Mouse (Mus musculus): ENCODE data around the gene Dcun1d3.

Gene Dcun1d3

GRCm38 (mm10) chr7:119895639-119896512 lies at the start of gene Dcun1d3, which contains the start of gene Lyrm1:
Dcun1d3 (minus strand) TSS chr7:119896298.
Lyrm1 (plus strand) TSS chr7:119895861.
- DNase-seq (ENCODE audit: low read depth, low spot score): peak; percentile 98

DNA sequence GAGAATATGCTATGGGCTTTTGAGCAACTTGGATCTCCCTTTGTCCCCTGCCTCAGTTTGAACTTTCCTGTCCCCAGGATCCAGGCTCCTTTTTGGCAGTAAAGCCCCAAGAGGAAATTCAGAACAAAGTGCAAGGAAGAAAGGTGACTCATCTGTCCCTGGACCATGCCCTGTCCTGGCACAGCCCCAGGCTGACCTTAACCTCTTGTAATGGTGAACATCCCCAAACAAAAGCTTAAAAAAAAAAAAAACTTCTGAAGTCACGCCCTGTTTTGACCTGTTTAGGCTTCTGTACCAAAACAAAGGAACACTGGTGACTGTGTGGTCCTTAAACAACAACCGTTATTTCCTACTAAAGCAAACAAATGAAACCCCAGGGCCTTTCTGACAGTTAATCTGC lies 45.5 kb upstream of the Dcun1d3 start:
- peak; percentile 55 for DNase-seq (ENCODE audit: low read depth, low spot score)

- no peak for DNase-seq (ENCODE audit: low read depth, low spot score)
Observed at GRCm38 (mm10) chr7:119937036-119937435, 40.9 kb upstream of the Dcun1d3 start.

DNA sequence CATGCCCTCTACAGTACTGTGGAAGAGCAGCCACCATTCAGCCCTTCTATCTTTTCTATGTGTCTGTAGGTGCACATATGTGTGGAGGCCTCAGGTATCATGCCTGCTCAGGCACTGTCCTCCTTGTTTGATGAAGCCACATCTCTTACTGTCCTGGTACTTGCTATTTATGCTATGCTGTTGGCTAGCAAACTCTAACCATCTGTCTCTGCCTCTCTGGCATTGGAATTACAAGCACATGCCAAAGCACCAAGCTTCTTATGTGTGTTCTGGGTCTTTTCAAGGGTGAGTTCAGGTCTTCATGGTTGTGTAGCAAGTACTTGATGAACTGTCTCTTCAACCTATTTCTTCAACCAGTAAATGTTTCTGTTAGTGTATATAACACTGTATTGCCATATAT lies 40.2 kb upstream of the Dcun1d3 start:
- DNase-seq (ENCODE audit: low read depth, low spot score): no peak

DNA sequence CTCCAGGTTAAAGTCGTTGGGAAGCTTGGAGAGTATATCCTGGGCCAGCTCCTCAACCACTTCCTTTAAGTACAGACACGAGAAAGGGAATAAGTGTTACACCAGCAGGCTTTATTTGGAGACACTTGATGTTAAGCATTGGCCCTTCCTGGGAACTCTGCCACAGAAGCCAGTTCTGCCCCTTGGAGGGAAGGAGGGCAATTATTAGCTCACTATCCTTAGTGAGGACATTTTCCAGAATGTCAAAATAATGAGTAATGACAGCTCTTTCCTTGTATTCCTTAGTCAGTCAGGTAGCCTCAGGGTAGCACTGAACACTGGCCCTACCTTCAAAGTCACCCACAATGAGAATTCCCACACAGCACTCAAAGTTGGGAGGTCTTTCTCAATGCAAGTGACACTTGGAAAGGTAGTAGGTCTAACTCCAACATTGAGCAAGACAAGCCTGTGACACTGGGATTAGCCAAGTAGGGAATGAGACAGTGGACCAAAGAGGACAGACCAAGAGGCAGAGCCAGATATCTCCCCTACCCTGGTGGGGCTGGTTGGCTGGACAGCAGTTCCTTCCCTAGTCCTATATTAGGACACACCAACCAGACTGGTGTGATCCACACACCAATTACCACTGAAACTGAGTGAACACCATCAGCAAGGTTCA lies 32.8 kb upstream of the Dcun1d3 start:
- no peak for DNase-seq (ENCODE audit: low read depth, low spot score)

- no peak for DNase-seq (ENCODE audit: low read depth, low spot score)
Observed at GRCm38 (mm10) chr7:119921054-119921453, 25.0 kb upstream of the Dcun1d3 start.

GRCm38 (mm10) chr7:119920457-119920856 lies 24.4 kb upstream of the Dcun1d3 start:
- no peak for DNase-seq (ENCODE audit: low read depth, low spot score)

GRCm38 (mm10) chr7:119911727-119912126 lies 15.6 kb upstream of the Dcun1d3 start:
- no peak for DNase-seq (ENCODE audit: low read depth, low spot score)

DNA sequence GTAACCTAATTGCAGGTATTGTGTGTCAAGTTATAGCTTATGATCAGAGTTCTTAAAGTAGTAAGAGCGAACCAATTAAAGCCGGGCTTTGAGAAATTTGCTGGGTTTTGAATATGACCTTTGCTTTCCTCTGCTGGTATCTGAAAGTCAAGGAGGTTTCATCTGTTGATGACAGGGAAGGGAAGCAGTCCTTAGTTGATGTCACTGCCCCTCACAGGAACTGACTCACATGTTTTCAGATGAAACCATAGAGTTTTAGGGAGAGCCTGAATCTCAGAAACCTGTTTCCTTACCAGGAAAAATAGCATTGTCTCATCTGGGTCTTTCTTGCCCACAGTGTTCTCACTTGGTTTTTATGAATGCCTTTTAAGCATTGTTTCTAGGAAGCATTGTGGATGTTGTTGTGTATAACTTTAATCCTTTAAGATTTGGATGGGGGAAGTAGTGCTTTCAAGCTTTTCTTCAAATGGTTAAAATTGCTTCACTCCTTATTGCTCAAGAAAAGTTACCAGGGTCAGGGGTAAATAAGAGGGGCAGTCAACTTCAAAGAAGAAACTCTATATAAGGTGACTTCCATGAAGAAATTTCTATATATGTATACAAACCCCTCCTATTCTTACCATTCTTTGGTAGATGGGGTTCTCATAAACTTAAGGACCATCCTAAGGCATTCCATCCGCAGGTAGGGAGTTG lies 10.6 kb upstream of the Dcun1d3 start:
- DNase-seq (ENCODE audit: low read depth, low spot score): no peak

- DNase-seq (ENCODE audit: low read depth, low spot score): no peak
Observed at GRCm38 (mm10) chr7:119899386-119900057, 3.4 kb upstream of the Dcun1d3 start.

- DNase-seq (ENCODE audit: low read depth, low spot score): no peak
Observed at GRCm38 (mm10) chr7:119898247-119898856, 2.3 kb upstream of the Dcun1d3 start.

GRCm38 (mm10) chr7:119897521-119898109 lies 1.5 kb upstream of the Dcun1d3 start:
- DNase-seq (ENCODE audit: low read depth, low spot score): no peak

GRCm38 (mm10) chr7:119894818-119895544 lies 1.1 kb downstream of the Dcun1d3 start:
- DNase-seq (ENCODE audit: low read depth, low spot score): no peak

DNA sequence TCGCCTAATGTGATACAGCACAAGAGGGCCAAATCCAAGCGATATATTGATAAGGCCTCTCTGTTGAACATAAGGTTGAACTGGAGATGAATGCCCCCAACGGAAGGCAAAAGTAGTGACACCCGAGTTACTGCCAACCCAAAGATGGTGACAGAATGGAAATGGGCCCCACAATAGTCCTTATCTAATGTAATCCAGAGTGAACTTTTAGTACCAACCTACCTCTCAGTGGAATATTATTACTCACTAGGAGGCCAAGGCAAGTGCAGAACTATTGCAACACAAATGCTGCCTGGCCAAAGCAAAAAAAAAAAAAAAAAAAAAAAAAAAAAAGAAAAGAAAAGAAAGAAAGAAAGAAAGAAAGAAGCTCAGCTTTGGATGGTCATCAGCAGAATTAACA lies 3.4 kb downstream of the Dcun1d3 start:
- no peak for DNase-seq (ENCODE audit: low read depth, low spot score)

DNA sequence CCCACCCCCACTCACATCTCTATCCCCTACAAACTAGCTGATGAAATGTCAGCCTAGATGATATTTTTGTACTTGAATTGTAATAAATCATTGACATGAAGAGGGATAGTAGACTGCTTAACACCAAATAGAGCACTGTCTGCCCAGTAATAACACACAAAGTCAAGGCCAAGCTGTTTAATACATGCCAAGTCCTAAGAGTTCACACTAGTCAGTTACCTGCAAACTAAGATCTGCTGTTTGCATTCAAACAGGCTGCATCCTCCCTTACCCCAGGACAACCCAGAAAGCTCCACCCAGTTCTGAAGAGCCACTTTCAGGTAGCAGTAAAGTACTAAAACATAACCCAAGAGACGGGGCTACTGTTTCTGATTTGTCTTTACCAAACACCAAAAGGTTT lies 3.9 kb downstream of the Dcun1d3 start:
- DNase-seq (ENCODE audit: low read depth, low spot score): no peak

GRCm38 (mm10) chr7:119887887-119888286 lies 8.2 kb downstream of the Dcun1d3 start:
- no peak for DNase-seq (ENCODE audit: low read depth, low spot score)

GRCm38 (mm10) chr7:119881229-119881628 lies 14.9 kb downstream of the Dcun1d3 start:
- DNase-seq (ENCODE audit: low read depth, low spot score): no peak

GRCm38 (mm10) chr7:119880345-119880744 lies 15.8 kb downstream of the Dcun1d3 start:
- DNase-seq (ENCODE audit: low read depth, low spot score): peak; percentile 57

DNA sequence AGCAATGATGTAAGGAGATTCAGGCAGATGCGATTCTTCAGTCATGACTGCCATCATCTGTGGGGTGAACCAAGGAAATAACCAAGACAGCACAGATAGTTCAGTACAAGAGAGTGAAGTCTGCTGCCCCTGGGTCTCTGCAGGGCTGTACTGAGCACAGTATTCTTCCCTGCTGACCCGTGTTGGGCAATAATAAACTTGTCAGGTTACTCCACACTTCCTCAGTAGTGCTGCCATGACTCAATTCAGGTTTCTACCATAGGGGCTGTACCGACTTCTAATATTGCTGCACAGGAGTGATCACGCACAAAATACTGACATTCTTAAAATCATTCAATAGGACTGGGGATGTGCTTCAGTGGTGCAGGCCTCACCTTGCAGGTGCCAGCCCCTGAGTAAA lies 16.9 kb downstream of the Dcun1d3 start:
- no peak for DNase-seq (ENCODE audit: low read depth, low spot score)

DNA sequence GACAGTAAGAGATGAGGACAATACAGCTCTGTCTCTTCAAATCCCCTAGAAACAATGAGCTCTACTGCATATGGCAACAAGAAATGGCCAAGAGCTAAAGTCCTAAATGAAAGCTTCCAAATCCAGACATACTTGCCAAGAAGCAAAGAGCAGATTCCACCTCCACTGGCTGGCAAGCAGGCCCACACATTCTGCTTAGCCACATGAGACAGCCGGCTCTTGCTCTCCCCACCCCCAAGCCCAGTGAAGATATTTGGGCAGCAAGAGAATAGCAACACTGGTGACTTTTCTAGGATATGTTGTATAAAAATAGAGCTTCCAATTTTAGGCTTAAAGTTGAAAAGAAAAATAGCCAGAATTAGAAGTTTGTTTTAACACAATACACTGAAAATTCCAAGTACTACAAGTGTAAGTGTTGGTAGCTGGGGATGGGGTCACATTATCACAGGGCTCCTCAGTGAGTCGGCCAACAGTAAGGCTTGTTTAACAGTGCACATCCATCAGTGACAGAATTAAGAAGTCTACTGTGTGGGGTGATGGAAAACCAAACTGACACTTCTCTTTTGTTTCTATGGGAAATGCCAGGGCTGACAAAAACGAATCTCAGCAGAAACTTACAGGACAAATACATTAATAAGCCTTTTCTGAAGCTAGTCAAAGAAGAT lies 20.2 kb downstream of the Dcun1d3 start:
- no peak for DNase-seq (ENCODE audit: low read depth, low spot score)
